Mouse (Mus musculus): Measurements from ENCODE around the gene Nab2. TPM values are rescaled to one million over a fixed set of nuclear protein-coding genes. Genes with fewer than 3 reads are reported as not detected.

Gene Nab2
- polyA plus RNA-seq, 1 experiment from 2014 or later, result 19.8 TPM

DNA sequence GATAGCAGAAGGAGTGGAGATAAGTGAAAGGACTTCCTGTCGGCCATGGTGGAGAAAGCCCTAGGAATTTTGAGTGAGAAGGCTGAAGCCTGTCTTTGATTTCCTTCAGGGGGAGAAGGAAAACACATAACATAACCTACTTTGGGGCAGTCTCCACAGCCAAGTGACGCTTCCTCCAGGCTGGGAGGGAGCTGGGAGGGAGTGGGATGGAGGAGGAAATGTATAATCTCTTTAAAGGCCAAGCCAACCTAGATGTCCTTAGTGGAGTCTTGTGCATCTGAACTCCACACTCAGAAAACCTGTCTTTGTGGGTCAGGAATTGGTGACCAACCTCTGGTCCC is 53.4 kb downstream of the Nab2 start:
- Histone ChIP-seq H3K36me3 (ENCODE audit: control insufficient read depth, insufficient read depth, low read length) (peaks cover 21% of the 10 kb centered on the region), H3K9ac (ENCODE audit: low read depth, low read length) (no peak overlapping the region), H3K27me3 (ENCODE audit: control insufficient read depth, insufficient read depth, low read length) (no peaks in the 10 kb centered on the region), H3K4me1 (ENCODE audit: control insufficient read depth, insufficient read depth, low read length) (peaks cover 60% of the 10 kb centered on the region), H3K27ac (ENCODE audit: low read depth, low read length) (peak overlapping the region; percentile 78), H3K4me2 (replicated peaks; ENCODE audit: low read depth, low read length) (0 out of 2 replicates have a peak overlapping the region, but pooled peaks have one; percentile 15), H3K9me3 (ENCODE audit: control insufficient read depth, low read length) (no peaks in the 10 kb centered on the region), H3K4me3 (ENCODE audit: low read length) (no peak overlapping the region)
- WGBS, result 28% methylated on average over 2 of the region's 2 CpGs
- no peak for ATAC-seq (ENCODE audit: low FRiP score, low TSS enrichment)

DNA sequence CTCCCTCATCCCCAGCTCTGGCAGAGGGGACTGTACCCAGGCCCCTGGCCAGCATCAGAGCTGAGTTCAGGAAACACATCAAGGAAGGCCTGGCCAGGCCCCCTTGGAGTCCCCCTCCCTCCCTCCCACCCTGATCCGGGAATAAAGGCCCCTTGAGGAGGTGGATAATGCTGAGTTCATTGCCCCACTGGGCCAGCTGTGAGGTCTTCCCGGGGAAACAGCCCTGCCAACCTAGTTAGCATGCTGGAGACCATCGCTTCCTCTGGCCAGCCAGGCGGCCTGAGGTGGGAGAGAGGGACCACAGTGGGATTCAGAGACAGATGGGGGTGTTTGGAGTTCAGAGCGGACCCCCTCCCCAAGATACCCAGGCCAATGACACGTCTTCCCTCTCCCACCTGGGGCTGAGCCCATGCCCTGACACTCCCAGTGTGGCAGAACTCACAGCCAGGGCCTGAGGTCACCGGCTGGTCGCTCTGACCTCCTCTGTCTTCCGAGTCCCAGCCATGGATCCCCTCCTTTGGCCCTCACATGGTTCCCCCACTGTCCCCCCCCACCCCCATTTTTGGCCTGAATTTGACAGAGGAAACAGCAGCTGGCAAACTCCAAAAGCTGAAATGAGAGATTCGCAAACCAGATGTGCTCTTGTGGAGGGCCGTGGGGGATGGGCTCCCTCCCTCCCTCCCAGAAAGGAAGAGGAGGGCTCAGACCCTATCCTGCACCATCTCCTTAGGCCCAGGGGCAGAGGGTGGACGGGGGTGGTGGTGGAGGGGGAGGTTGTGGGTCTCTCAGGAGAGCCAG is 53.9 kb downstream of the Nab2 start:
- H3K9ac ChIP-seq (ENCODE audit: low read depth, low read length), result peak overlapping the region; percentile 45

DNA sequence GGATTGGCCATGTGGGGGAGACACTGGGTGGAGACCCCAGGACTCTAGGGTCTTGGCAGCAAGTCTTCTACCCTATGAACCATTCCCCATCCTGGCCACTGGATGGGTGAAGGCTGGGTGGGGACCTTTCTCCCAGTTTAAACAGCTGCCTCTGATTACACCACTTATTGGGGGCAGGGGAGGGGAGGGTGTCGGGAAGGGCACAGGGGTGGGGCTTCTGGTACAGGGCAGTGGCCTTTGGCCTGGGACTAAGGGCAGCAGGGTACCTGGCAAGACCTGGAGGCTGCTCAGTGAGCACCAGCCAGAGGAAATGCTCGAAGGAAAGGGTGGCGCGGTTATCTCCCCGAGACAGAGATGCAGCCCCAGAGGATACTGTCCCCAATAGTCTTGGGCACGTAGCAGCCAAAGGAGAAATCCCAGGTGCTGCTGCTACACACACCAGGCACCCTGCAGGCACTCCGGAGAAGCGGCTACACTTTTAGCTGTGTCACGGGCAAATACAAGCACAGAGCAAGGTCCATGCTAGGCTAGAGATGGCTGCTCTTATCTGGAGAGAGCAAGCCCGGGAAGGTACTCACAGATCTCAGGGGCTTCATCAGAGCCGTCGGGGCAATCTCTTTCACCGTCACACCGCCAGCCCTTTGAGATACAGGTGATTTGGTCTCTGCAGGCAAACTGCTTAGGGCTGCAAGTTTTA is 56.1 kb downstream of the Nab2 start:
- 89% methylated on average over 14 of the region's 14 CpGs for WGBS
- H3K4me3 ChIP-seq (ENCODE audit: low read length), result no peak overlapping the region
- peaks cover 31% of the 10 kb centered on the region for H3K36me3 ChIP-seq (ENCODE audit: control insufficient read depth, insufficient read depth, low read length)
- no peak overlapping the region for H3K4me2 ChIP-seq (replicated peaks; ENCODE audit: low read depth, low read length)
- no peaks in the 10 kb centered on the region for H3K9me3 ChIP-seq (ENCODE audit: control insufficient read depth, low read length)
- no peaks in the 10 kb centered on the region for H3K27me3 ChIP-seq (ENCODE audit: control insufficient read depth, insufficient read depth, low read length)
- H3K9ac ChIP-seq (ENCODE audit: low read depth, low read length), result no peak overlapping the region
- H3K27ac ChIP-seq (ENCODE audit: low read depth, low read length), result no peak overlapping the region
- ATAC-seq (ENCODE audit: low FRiP score, low TSS enrichment), result no peak
- H3K4me1 ChIP-seq (ENCODE audit: control insufficient read depth, insufficient read depth, low read length), result peaks cover 52% of the 10 kb centered on the region

More for the DNA sequence above, 53.9 kb downstream of the Nab2 start:
- 0 out of 2 replicates have a peak, but pooled peaks have one; percentile 25 for ATAC-seq (ENCODE audit: low FRiP score, low TSS enrichment)
- Histone ChIP-seq H3K27me3 (ENCODE audit: control insufficient read depth, insufficient read depth, low read length) (no peaks in the 10 kb centered on the region), H3K4me3 (ENCODE audit: low read length) (no peak overlapping the region), H3K4me1 (ENCODE audit: control insufficient read depth, insufficient read depth, low read length) (peaks cover 64% of the 10 kb centered on the region), H3K9me3 (ENCODE audit: control insufficient read depth, low read length) (no peaks in the 10 kb centered on the region), H3K4me2 (replicated peaks; ENCODE audit: low read depth, low read length) (peak overlapping the region; percentile 15; the same call in 1 of the 2 replicates), H3K27ac (ENCODE audit: low read depth, low read length) (peak overlapping the region; percentile 78), H3K36me3 (ENCODE audit: control insufficient read depth, insufficient read depth, low read length) (peaks cover 21% of the 10 kb centered on the region)
- 29% methylated on average over 12 of the region's 12 CpGs for WGBS

Other genes with a start within 250 kb of the Nab2 start
- gene Stac3, start 166.9 kb downstream of the Nab2 start, polyA plus RNA-seq (2014; fragmentation: Nextera tagmentation; extraction: Ambion mirVana), result 0.39 and 0.50 TPM in 2 replicates
- gene Ndufa4l2, start 153.6 kb downstream of the Nab2 start, polyA plus RNA-seq (2014; fragmentation: Nextera tagmentation; extraction: Ambion mirVana), result 27.1 and 32.7 TPM in 2 replicates
- gene Shmt2, start 146.1 kb downstream of the Nab2 start, polyA plus RNA-seq (2014; fragmentation: Nextera tagmentation; extraction: Ambion mirVana), result 68.9 and 99.8 TPM in 2 replicates
- 0.49 and 1.2 TPM in 2 replicates for gene Nxph4, start 134.0 kb downstream of the Nab2 start, polyA plus RNA-seq (2014; fragmentation: Nextera tagmentation; extraction: Ambion mirVana)
- 44.2 and 54.9 TPM in 2 replicates for gene Lrp1, start 47.4 kb downstream of the Nab2 start, polyA plus RNA-seq (2014; fragmentation: Nextera tagmentation; extraction: Ambion mirVana)
- 14.0 and 18.9 TPM in 2 replicates for gene Stat6, start 25.6 kb downstream of the Nab2 start, polyA plus RNA-seq (2014; fragmentation: Nextera tagmentation; extraction: Ambion mirVana)
- 7.6 and 12.4 TPM in 2 replicates for gene Nemp1, start 1.7 kb downstream of the Nab2 start, polyA plus RNA-seq (2014; fragmentation: Nextera tagmentation; extraction: Ambion mirVana)
- gene Myo1a, start 36.6 kb upstream of the Nab2 start, polyA plus RNA-seq (2014; fragmentation: Nextera tagmentation; extraction: Ambion mirVana), result 0.20 and 0.45 TPM in 2 replicates
- gene Tac2, start 55.9 kb upstream of the Nab2 start, polyA plus RNA-seq (2014; fragmentation: Nextera tagmentation; extraction: Ambion mirVana), result 1.6 and 2.8 TPM in 2 replicates
- 6.9 and 7.6 TPM in 2 replicates for gene Zbtb39, start 71.0 kb upstream of the Nab2 start, polyA plus RNA-seq (2014; fragmentation: Nextera tagmentation; extraction: Ambion mirVana)
- gene Gpr182, start 83.2 kb upstream of the Nab2 start, polyA plus RNA-seq (2014; fragmentation: Nextera tagmentation; extraction: Ambion mirVana), result 2.0 and 3.7 TPM in 2 replicates
- gene Rdh1, start 91.2 kb upstream of the Nab2 start, polyA plus RNA-seq (2014; fragmentation: Nextera tagmentation; extraction: Ambion mirVana), result 0.05 and 0.07 TPM in 2 replicates
- 0.26 TPM in 1 of 2 replicates, not detected in the other for gene Rdh16f1, start 91.2 kb upstream of the Nab2 start, polyA plus RNA-seq (2014; fragmentation: Nextera tagmentation; extraction: Ambion mirVana)
- gene Rdh9, start 107.8 kb upstream of the Nab2 start, polyA plus RNA-seq (2014; fragmentation: Nextera tagmentation; extraction: Ambion mirVana), result 0.32 TPM in 1 of 2 replicates, not detected in the other
- gene Rdh16, start 132.6 kb upstream of the Nab2 start, polyA plus RNA-seq (2014; fragmentation: Nextera tagmentation; extraction: Ambion mirVana), result 0.07 and 0.14 TPM in 2 replicates
- not detected in 2 replicates for gene Rdh19, start 181.4 kb upstream of the Nab2 start, polyA plus RNA-seq (2014; fragmentation: Nextera tagmentation; extraction: Ambion mirVana)
- not detected in 2 replicates for gene Rdh16f2, start 197.9 kb upstream of the Nab2 start, polyA plus RNA-seq (2014; fragmentation: Nextera tagmentation; extraction: Ambion mirVana)
- gene Rdh7, start 220.2 kb upstream of the Nab2 start, polyA plus RNA-seq (2014; fragmentation: Nextera tagmentation; extraction: Ambion mirVana), result not detected in 2 replicates
- gene Sdr9c7, start 229.9 kb upstream of the Nab2 start, polyA plus RNA-seq (2014; fragmentation: Nextera tagmentation; extraction: Ambion mirVana), result not detected in 2 replicates